Mouse (Mus musculus): ENCODE results near the gene Sod1. TPM values are rescaled to one million over a fixed set of nuclear protein-coding genes. Genes with fewer than 3 reads are reported as not detected.

Gene Sod1
- polyA plus RNA-seq, 1 experiment from 2014 or later, result 889 TPM

GRCm38 (mm10) chr16:90259623-90260022, 39.1 kb downstream of the Sod1 start:
- Histone ChIP-seq H3K27ac (ENCODE audit: low read length) (no peak overlapping the region), H3K4me1 (ENCODE audit: control insufficient read depth, insufficient read depth, low read length) (no peaks in the 10 kb centered on the region), H3K27me3 (ENCODE audit: control insufficient read depth, insufficient read depth, low read depth, low read length) (no peaks in the 10 kb centered on the region), H3K36me3 (ENCODE audit: control insufficient read depth, insufficient read depth, low read length) (peaks cover 12% of the 10 kb centered on the region; the same call in 1 of the 2 replicates), H3K9me3 (replicated peaks; ENCODE audit: control insufficient read depth, low read length, poor library complexity, severe bottlenecking) (no peaks in the 10 kb centered on the region), H3K4me2 (ENCODE audit: low read length) (no peak overlapping the region), H3K9ac (ENCODE audit: low read depth, low read length) (no peak overlapping the region), H3K4me3 (ENCODE audit: low read depth, low read length) (no peak overlapping the region)
- ATAC-seq, result no peak
- 95% methylated on average over 5 of the region's 5 CpGs for WGBS

- Histone ChIP-seq H3K27ac (ENCODE audit: low read length) (no peak overlapping the region), H3K9ac (ENCODE audit: low read depth, low read length) (no peak overlapping the region), H3K4me2 (ENCODE audit: low read length) (no peak overlapping the region), H3K9me3 (replicated peaks; ENCODE audit: control insufficient read depth, low read length, poor library complexity, severe bottlenecking) (no peaks in the 10 kb centered on the region), H3K4me1 (ENCODE audit: control insufficient read depth, insufficient read depth, low read length) (no peaks in the 10 kb centered on the region), H3K36me3 (ENCODE audit: control insufficient read depth, insufficient read depth, low read length) (peaks cover 12% of the 10 kb centered on the region; the same call in 1 of the 2 replicates), H3K27me3 (ENCODE audit: control insufficient read depth, insufficient read depth, low read depth, low read length) (no peaks in the 10 kb centered on the region), H3K4me3 (ENCODE audit: low read depth, low read length) (no peak overlapping the region)
- WGBS, result 95% methylated on average over 4 of the region's 4 CpGs
- no peak for ATAC-seq
These were observed 39.5 kb downstream of the Sod1 start for GRCm38 (mm10) chr16:90260097-90260496.

GRCm38 (mm10) chr16:90261791-90262190, 41.2 kb downstream of the Sod1 start:
- Histone ChIP-seq H3K9me3 (replicated peaks; ENCODE audit: control insufficient read depth, low read length, poor library complexity, severe bottlenecking) (no peaks in the 10 kb centered on the region), H3K4me3 (ENCODE audit: low read depth, low read length) (no peak overlapping the region), H3K4me2 (ENCODE audit: low read length) (no peak overlapping the region), H3K9ac (ENCODE audit: low read depth, low read length) (no peak overlapping the region), H3K27ac (ENCODE audit: low read length) (no peak overlapping the region), H3K36me3 (ENCODE audit: control insufficient read depth, insufficient read depth, low read length) (peaks cover 12% of the 10 kb centered on the region; the same call in 1 of the 2 replicates), H3K4me1 (ENCODE audit: control insufficient read depth, insufficient read depth, low read length) (peaks cover 2% of the 10 kb centered on the region; the same call in 1 of the 2 replicates), H3K27me3 (ENCODE audit: control insufficient read depth, insufficient read depth, low read depth, low read length) (no peaks in the 10 kb centered on the region)
- 94% methylated on average over 2 of the region's 2 CpGs for WGBS
- no peak for ATAC-seq

- no peak overlapping the region for H3K9ac ChIP-seq (ENCODE audit: low read depth, low read length)
- H3K4me1 ChIP-seq (ENCODE audit: control insufficient read depth, insufficient read depth, low read length), result peaks cover 2% of the 10 kb centered on the region; the same call in 1 of the 2 replicates
- no peak for ATAC-seq
- no peak overlapping the region for H3K4me3 ChIP-seq (ENCODE audit: low read depth, low read length)
- H3K9me3 ChIP-seq (replicated peaks; ENCODE audit: control insufficient read depth, low read length, poor library complexity, severe bottlenecking), result no peaks in the 10 kb centered on the region
- H3K4me2 ChIP-seq (ENCODE audit: low read length), result no peak overlapping the region
- H3K36me3 ChIP-seq (ENCODE audit: control insufficient read depth, insufficient read depth, low read length), result 0 out of 2 replicates have a peak, but pooled peaks cover 6% of the 10 kb centered on the region
- no peaks in the 10 kb centered on the region for H3K27me3 ChIP-seq (ENCODE audit: control insufficient read depth, insufficient read depth, low read depth, low read length)
- WGBS, result 63% methylated on average over 5 of the region's 5 CpGs
- H3K27ac ChIP-seq (ENCODE audit: low read length), result no peak overlapping the region
These were observed 43.5 kb downstream of the Sod1 start for GRCm38 (mm10) chr16:90264021-90264420.

- 0 out of 2 replicates have a peak, but pooled peaks cover under 1% of the 10 kb centered on the region for H3K36me3 ChIP-seq (ENCODE audit: control insufficient read depth, insufficient read depth, low read length)
- H3K4me3 ChIP-seq (ENCODE audit: low read depth, low read length), result no peak overlapping the region
- WGBS, result 92% methylated on average over 1 of the region's 1 CpGs
- H3K9ac ChIP-seq (ENCODE audit: low read depth, low read length), result no peak overlapping the region
- peaks cover 2% of the 10 kb centered on the region; the same call in 1 of the 2 replicates for H3K4me1 ChIP-seq (ENCODE audit: control insufficient read depth, insufficient read depth, low read length)
- no peak overlapping the region for H3K4me2 ChIP-seq (ENCODE audit: low read length)
- no peaks in the 10 kb centered on the region for H3K9me3 ChIP-seq (replicated peaks; ENCODE audit: control insufficient read depth, low read length, poor library complexity, severe bottlenecking)
- no peak for ATAC-seq
- no peak overlapping the region for H3K27ac ChIP-seq (ENCODE audit: low read length)
- H3K27me3 ChIP-seq (ENCODE audit: control insufficient read depth, insufficient read depth, low read depth, low read length), result no peaks in the 10 kb centered on the region
These were observed 44.6 kb downstream of the Sod1 start for GRCm38 (mm10) chr16:90265106-90265505.

- no peak overlapping the region for H3K4me3 ChIP-seq (ENCODE audit: low read depth, low read length)
- ATAC-seq, result no peak
- no peaks in the 10 kb centered on the region for H3K27me3 ChIP-seq (ENCODE audit: control insufficient read depth, insufficient read depth, low read depth, low read length)
- H3K27ac ChIP-seq (ENCODE audit: low read length), result no peak overlapping the region
- H3K4me1 ChIP-seq (ENCODE audit: control insufficient read depth, insufficient read depth, low read length), result peaks cover 2% of the 10 kb centered on the region; the same call in 1 of the 2 replicates
- 24% methylated on average over 1 of the region's 1 CpGs for WGBS
- no peaks in the 10 kb centered on the region for H3K9me3 ChIP-seq (replicated peaks; ENCODE audit: control insufficient read depth, low read length, poor library complexity, severe bottlenecking)
- no peak overlapping the region for H3K9ac ChIP-seq (ENCODE audit: low read depth, low read length)
- H3K4me2 ChIP-seq (ENCODE audit: low read length), result no peak overlapping the region
- H3K36me3 ChIP-seq (ENCODE audit: control insufficient read depth, insufficient read depth, low read length), result no peaks in the 10 kb centered on the region
These were observed 46.0 kb downstream of the Sod1 start for GRCm38 (mm10) chr16:90266581-90266980.

GRCm38 (mm10) chr16:90275521-90275920, 55.0 kb downstream of the Sod1 start:
- Histone ChIP-seq H3K4me1 (ENCODE audit: control insufficient read depth, insufficient read depth, low read length) (peaks cover 10% of the 10 kb centered on the region), H3K4me3 (ENCODE audit: low read depth, low read length) (no peak overlapping the region), H3K27ac (ENCODE audit: low read length) (no peak overlapping the region), H3K27me3 (ENCODE audit: control insufficient read depth, insufficient read depth, low read depth, low read length) (no peaks in the 10 kb centered on the region), H3K9me3 (replicated peaks; ENCODE audit: control insufficient read depth, low read length, poor library complexity, severe bottlenecking) (no peaks in the 10 kb centered on the region), H3K4me2 (ENCODE audit: low read length) (no peak overlapping the region), H3K9ac (ENCODE audit: low read depth, low read length) (no peak overlapping the region), H3K36me3 (ENCODE audit: control insufficient read depth, insufficient read depth, low read length) (no peaks in the 10 kb centered on the region)
- WGBS, result 89% methylated on average over 6 of the region's 6 CpGs
- no peak for ATAC-seq

Other genes starting within 250 kb of the Sod1 start
- 23.5 and 30.5 TPM in 2 replicates for gene Tiam1, start 77.0 kb upstream of the Sod1 start, polyA plus RNA-seq (2015; fragmentation: Nextera tagmentation; extraction: Ambion mirVana)
- 22.6 and 26.6 TPM in 2 replicates for gene Scaf4, start 63.7 kb downstream of the Sod1 start, polyA plus RNA-seq (2015; fragmentation: Nextera tagmentation; extraction: Ambion mirVana)
- gene Hunk, start 165.3 kb downstream of the Sod1 start, polyA plus RNA-seq (2015; fragmentation: Nextera tagmentation; extraction: Ambion mirVana), result 6.2 and 7.1 TPM in 2 replicates

Measured in midbrain, embryonic 16.5 days (tissue).